Mouse (Mus musculus): ENCODE data around the gene Oprl1.

DNA sequence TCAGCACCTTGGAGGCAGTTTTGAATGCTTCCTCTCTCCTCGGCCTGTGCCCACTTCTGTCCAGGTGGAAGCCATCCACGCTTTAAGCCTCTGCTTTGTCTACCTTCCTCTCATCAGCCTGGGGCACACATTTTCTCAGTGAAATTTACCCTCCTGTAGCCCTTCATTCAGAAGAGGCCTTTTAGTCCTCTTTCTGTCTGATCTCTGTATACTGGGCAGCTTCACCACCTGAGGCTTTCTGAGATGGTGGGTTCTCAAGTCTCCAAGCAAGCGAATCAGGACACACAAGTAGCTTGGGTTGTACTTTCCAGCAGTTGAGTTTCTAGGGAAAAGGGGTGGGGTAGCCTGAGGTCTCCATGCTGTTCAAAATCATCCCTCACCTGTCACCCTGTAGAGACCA, 22.5 kb upstream of the Oprl1 start:
- no peak for TF ChIP-seq CTCF (IDR thresholded peaks at IDR 0.05; ENCODE audit: low read depth)
- no peak for TF ChIP-seq EP300 (IDR thresholded peaks at IDR 0.05; ENCODE audit: low read depth)

Data from liver, embryonic 14.5 days (tissue).